Mouse (Mus musculus) left cerebral cortex, adult 8-10 months (tissue): Measurements from ENCODE around the gene Bud13. TPM values are rescaled to one million over a fixed set of nuclear protein-coding genes. Genes with fewer than 3 reads are reported as not detected.
A peak's percentile ranks its signal among the peaks of the same experiment; 100 is the strongest.

Experiments
- DNase-seq, 2 experiments: peaks; one replicate each; pipeline ENCODE4 v3.0.0; 2022; ENCODE audit warnings: low spot score in 2 of 2
- total RNA-seq, 4 experiments: library from RNA; stranded (reverse); gene quantifications; 2 replicates each; pipeline ENCODE4 v1.2.4; 2022

The Bud13 gene
- total RNA-seq, 4 experiments from 2014 or later: 9.3 to 13.8 (median 11.1) TPM

GRCm38 (mm10) chr9:46337331-46337730 lies 54.5 kb downstream of the Bud13 start:
- no peak for DNase-seq

DNA sequence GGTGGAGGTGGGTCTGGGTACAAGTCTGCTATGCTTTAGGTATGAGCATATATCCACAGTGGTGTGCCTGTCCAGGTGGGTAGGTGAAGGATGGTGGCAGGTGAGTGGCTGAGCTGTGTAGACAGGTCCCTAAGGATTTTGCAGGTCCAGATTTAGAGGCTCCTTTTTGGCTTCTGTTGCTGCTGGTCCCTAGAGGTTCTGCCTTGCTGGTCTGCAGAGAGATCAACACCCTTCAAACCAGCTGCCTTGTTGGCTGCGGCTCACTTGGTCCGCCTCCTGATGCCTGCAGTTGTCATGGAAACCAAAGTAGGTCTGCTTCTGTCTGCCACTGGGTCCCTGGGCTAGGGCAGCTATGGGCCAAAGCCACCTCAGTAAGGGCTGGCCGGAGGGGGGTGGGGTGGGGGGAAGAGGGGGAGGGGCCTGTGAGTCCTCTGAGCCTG lies 55.1 kb downstream of the Bud13 start:
- DNase-seq: peak in 1 of 2 experiments; percentile 83

DNA sequence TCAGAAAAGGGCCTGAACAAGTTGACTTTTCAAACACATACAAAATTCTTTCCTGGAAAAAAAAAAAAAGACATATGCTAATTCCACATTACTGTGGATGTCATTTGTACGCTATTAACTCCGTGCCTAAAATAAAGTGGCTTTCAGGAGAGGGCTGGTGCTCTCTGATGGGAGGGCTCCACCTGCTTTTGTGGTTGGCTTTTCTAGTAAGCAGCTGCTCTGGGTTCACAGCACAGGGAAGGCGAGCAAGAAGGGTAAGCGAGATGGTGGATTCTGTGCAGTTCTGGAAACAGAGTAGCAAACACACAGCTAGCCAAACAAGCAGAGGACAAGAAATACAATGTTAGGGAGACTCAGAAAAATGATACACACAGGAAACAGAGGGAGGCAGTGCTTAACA lies 55.6 kb downstream of the Bud13 start:
- DNase-seq: peak in 1 of 2 experiments; percentile 4

DNA sequence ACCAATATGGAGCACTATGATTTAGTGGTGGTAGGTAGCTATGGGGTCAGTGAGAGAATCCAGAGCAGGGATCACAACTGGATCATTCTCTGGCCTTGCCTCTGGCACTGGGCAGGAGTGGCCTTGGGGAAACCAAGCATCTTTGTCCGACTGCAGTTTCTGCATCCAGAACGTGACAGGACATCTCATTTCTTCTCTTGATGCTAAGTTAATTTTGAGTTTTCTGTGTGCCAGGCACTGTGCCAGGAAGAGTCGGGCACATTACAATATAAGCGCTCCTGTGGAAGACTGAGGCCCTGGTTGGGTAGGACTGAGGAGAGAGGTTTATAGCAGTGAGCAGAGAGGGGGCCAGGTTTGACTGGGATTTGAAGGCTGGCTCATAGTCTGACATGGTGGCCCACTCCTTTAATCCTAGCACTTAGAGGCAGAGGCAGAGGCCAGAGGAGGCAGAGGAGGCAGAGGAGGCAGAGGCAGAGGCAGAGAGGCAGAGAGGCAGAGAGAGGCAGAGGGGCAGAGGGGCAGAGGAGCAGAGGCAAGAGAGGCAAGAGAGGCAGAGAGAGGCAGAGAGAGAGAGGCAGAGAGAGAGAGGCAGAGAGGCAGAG lies 56.3 kb downstream of the Bud13 start:
- DNase-seq: peak in 1 of 2 experiments; percentile 7

DNA sequence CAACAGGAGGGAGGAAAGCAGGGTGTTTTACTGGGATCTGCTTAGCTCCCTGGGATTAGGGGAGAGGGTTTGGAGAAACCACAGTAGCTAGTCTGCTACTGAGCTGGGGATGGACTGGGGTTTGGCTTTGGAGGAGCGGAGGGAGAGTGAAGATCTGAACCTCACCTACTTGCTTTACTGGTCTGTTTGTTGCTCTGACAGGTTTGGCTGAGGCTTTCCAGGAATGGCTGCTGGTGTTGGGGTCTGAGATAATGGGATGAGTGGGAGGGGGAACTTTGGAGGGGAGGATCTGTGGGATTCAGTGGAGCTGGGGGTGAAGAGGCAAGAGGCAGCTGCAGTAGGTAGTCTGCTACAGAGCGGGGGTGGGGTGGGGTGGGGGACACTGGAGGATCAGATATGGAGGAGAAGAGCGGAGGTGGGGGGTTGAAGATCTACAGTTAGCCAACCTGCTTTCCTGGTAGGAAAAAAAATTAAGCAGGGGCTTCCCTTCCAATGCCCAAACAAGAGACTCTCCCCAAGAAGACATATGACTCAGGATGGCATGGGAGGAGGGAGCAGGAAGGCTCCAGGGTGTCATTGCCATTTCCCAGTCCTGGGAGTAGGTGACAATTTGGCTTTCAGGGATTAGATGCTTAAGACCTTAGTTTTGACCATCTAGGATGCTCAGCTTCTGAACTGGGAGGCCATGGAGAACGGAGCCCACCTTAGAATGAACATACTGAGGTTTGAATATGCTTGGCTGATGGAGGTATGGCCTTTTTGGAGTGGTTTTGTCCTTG lies 63.3 kb downstream of the Bud13 start:
- no peak for DNase-seq

Other genes starting within 250 kb of the Bud13 start
- under 1 TPM in 3 of 4 experiments, not detected in 1; 0.36 to 0.43 (median 0.37) TPM for gene Apoa1, start 54.4 kb upstream of the Bud13 start, total RNA-seq
- gene Apoc3, start 47.4 kb upstream of the Bud13 start, total RNA-seq: 1 to 10 TPM in 3 of 4 experiments, not detected in 1; 1.4 to 1.6 (median 1.6) TPM
- not detected for gene Apoa4, start 42.3 kb upstream of the Bud13 start, total RNA-seq
- gene Apoa5, start 14.4 kb upstream of the Bud13 start, total RNA-seq: not detected
- 10 to 100 TPM; 41.4 to 46.2 (median 43.4) TPM for gene Zpr1, start 9.9 kb upstream of the Bud13 start, total RNA-seq
- gene 4931429L15Rik, start 37.0 kb downstream of the Bud13 start, total RNA-seq: not detected